Mouse (Mus musculus) heart, postnatal 25 days (tissue): ENCODE data around the gene Pwwp2a. TPM values are rescaled to one million over a fixed set of nuclear protein-coding genes. Genes with fewer than 3 reads are reported as not detected.

Experiments used
- DNase-seq: peaks from one replicate; pipeline ENCODE4 v3.0.0; 2022; ENCODE audit warnings: low spot score
- intact Hi-C: fragments of 180-260 bp; cut with DNase I; formaldehyde crosslinking; loops from one replicate; pipeline ENCODE4 v1.15.1; 2025
- total RNA-seq, 2 experiments: library from RNA; stranded (reverse); gene quantifications; 2 replicates each; pipeline ENCODE4 v1.2.3; 2021

The Pwwp2a gene
- total RNA-seq = 10 to 100 TPM; 18.9 to 20.9 TPM

DNA sequence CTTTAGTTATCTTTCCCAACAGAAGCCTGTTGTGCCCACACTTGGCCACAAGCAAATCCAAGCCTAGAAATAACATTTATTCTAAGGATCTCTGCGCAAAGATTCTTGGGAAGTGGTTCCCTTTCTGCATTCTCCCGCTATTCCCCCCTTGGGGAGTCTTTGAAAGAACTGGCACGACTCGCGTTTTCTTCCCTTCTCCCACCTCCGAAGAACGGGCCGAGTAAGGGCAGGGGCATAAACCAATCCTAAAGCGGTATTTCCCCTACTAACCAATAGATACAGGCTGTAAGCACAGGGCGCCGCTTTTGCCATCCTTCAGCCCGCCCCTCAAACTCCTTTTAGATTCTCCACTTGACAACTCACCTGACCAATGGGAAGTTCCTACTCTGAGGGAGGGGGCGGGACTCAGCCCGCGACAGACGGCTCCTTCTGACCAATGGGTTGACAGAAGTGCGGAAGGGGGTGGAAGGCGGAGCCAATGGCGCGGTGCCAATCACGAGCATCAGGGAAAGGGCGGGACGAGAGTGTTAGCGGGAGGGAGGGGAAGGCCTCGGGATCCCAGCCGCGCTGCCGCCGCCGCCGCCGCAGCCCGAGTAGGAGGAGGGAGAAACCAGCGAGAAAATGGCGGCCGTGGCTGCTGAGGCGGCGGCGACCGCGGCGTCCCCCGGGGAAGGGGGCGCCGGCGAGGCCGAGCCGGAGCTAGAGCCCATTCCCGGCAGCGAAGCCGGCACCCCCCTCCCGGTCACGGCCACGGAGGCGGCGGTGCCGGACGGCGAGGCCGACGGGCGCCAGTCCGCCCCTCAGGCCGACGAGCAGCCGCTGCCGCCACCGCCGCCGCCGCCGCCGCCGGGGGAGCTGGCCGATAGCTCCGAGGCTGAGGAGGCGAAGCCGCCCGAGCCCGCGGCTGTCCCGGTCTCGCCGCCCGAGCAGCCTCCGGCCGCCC lies at the start of gene Pwwp2a:
TSS of gene Pwwp2a (plus strand) at position 527 of the 943 bp plus-strand sequence.
- intact Hi-C loops = loop anchor here (5.0 kb wide), 2 partner anchors 49 to 69 kb away; no protein-coding TSS in a partner anchor

DNA sequence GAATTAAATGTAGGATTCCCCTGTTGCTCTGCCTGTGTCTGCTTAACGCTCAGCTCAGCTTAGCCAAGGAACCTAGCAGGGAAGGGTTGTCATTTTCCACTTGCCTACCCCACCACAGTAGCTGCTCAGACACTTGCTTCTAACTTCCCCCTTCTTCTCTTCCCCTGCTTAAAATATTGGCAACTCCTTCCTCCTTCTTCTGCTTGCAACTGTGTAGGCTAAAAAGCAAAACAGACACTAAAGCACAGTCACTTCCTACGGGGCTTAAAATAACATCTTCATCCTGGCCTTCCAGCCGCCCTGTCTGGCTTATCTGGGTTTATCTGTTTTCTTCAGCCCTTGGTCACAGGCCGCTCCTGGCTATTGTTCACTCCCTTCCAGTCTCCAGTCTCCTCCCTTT lies 49.2 kb upstream of the Pwwp2a start:
- no peak for DNase-seq
- intact Hi-C loops = loop anchor here (5.0 kb wide), 1 partner anchor 50 kb away; the partner anchor contains the start of gene Pwwp2a

More for the DNA sequence above, at the start of gene Pwwp2a:
- peak; percentile 98 for DNase-seq

DNA sequence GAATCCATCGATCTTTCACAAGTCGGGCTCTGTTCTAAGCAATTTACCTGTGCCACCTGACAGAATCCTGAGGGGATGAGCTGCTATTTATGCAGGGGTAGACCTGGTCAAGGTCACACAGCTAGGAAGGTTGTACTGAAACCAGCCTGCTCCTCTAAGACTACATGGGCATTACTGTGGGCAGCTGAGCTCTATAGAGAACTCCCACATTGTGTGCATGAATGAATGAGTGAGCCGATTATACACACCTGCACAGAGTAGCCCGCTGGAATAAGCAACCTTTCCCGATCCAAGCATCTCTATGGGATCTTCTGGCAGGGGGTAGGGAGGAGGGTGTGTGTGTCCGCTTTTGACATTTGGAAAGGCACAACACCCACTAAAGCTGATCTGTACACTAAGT lies 48.6 kb upstream of the Pwwp2a start:
- DNase-seq = no peak
- intact Hi-C loops = loop anchor here (5.0 kb wide), 1 partner anchor 49 kb away; the partner anchor contains the start of gene Pwwp2a

DNA sequence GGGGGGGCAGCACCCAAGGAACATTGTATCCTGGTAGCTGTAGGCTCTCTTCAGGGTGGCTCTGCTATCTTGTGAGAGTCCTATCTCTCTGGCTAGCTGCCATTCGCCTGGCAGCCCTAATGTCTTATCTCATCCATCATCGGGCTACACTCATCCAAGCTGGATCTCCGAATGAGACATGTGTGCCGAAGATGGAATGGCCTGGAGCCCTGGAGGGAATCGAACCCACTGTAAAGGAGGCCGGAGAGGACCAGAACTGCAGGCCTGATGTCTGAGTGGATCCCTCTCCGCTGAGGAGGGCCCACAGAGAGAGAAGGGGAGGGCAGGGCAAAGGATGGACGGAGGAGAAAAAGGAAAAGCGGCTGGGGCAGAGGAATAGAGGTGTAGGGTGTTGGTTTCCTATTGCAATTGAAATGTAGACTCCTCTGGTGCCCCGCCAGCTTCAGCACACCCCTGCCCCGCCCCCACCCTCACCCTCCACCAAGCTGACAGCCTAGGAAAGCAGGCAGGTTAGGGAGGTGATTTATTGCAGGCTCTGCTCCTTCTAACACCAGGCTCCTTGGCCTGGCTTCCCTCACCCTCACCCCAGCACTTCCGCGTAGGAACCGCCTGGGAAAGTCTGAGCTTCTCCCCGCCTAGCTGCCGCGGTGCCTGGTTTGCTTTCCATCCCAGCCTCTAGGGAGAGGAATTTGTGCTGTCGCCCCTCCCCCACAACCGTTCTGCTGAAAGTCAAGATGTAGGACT lies 48.0 kb upstream of the Pwwp2a start:
- intact Hi-C loops = loop anchor here (5.0 kb wide), 1 partner anchor 48 kb away; the partner anchor contains the start of gene Pwwp2a
- peak; percentile 46 for DNase-seq

DNA sequence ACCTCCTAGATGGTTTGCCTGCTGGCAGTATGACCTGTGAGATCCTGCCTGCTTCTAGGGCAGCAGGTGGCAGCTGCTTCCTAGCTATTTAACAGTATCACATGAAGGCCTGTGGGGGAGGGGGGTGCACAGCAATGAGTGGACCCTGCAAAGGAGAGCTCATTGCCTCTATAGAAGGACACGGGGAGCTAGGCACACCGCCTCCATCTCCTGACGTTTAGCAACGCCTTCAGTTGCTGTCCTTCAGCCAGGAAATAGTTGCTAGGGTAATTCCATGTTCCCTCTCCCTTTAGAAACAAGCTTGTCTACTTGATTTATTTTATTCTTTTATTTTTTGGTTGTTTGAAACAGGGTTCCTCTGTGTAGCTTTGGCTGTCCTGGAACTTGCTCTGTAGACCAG lies 45.0 kb upstream of the Pwwp2a start:
- intact Hi-C loops = no loop called here
- DNase-seq = no peak

DNA sequence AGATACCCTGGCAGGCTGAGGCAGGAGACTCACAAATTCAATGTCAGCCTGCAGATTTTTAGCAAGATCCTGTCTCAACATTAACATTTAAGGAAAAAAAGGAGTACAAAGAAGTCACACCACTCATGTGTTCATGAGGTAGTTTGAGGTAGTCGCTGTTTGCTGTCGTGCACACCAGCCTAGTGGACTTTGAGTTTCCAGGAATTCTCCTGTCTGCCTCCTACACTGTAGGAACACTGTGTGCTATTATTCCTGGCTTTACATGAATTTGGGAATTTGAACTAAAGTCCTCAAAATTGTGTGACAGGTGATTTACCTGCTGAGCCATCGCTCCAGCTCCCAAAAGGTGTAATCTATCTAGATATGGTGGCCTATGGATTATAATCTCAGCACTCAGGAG lies 43.3 kb upstream of the Pwwp2a start:
- DNase-seq = no peak
- intact Hi-C loops = no loop called here

DNA sequence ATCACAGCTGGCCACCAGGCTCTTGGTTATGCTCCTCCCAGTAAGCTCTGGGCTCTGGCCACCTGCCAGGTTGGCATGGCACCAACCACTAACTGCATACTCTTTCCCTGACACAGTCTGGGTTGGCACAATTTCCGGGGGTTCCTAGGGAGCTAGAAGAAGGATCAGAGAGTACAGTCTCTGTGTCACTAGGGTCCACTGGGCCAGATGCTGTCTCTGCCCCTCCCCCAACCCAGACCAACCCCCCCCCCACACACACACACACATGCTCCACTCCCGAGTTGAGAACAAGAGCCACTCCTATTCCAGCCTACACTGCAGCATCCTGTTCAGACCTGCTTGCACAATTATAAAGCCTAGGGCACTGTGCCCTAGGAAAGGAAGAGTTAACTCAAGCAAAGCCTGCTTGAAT lies 38.6 kb upstream of the Pwwp2a start:
- intact Hi-C loops = no loop called here
- peak; percentile 27 for DNase-seq

DNA sequence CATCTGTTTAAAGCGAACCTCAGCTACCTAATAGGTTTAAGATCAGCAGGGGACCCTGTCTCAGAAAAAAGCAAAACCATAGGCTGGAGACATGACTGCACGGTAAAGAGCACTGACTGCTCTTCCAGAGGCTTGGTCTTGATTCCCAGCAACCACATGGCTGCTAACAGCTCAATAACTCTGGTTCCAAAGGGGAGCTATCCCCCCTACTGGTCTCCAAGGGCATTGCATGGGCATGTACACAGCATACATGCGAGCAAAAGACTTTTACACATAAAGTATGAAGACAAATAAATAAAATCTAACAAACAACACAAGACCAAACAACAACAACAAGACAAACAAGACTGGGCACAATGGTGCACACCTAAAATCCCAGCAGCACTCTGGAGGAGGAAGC lies 36.5 kb upstream of the Pwwp2a start:
- intact Hi-C loops = no loop called here
- DNase-seq = no peak

DNA sequence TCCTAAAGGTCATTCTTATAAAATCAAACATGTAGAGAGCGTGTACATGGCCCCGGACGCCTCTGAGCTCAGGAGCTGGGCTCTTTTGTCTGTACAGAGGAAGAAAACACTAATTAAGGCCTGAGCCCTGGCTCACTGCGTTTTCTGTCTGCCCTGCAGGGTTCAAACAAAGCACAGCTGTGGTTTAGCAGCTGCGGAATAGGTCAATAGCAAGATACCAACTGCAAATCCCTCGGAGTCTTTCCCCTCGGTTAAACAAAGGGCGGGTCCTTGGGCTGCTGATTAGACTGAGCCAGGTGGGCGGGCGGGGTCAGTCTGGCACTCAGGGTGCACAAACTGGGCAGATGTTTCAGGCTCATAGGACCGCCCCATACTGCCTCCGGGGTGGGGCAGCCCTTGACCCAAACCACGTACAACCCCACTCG lies 28.7 kb upstream of the Pwwp2a start:
- DNase-seq = no peak
- intact Hi-C loops = no loop called here

DNA sequence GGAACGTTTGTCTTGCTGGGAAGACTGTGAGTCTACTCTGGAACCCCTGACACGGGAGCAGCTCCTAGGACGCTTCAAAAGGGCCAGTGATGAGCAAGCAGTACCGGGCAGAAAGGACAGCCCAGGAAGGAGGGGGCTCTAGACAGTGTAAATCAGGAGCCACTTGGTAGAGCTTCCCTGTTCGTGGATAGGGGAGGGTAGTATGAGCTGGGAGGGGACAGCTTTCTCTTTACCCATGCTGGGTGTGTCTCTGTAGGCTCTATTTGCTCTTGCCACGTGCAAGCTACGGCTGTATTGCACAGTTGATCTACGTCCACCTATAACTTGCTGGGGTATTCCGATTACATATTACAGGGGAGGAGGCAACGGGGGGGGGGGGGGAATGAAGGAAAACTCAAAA lies 25.3 kb upstream of the Pwwp2a start:
- DNase-seq = no peak
- intact Hi-C loops = no loop called here

DNA sequence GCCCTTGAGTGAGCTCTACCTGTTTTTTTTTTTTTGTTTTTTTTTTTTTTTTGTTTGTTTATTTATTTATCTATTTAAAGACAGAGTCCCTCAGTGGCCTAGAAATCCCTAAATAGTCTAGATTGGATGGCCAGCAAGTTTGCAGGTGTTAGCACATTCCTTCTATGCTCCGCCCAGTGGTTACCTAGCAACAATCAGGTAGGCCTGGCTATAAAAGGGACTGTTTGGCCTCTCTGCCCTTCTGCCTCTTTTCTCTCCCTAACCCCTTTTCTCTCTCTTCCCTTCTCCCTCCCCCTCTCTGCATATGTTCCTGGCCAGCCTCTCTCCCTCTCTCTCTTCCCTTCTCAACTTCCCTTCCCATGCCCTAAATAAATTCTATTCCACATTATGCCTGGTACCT lies 23.8 kb upstream of the Pwwp2a start:
- intact Hi-C loops = no loop called here
- no peak for DNase-seq

DNA sequence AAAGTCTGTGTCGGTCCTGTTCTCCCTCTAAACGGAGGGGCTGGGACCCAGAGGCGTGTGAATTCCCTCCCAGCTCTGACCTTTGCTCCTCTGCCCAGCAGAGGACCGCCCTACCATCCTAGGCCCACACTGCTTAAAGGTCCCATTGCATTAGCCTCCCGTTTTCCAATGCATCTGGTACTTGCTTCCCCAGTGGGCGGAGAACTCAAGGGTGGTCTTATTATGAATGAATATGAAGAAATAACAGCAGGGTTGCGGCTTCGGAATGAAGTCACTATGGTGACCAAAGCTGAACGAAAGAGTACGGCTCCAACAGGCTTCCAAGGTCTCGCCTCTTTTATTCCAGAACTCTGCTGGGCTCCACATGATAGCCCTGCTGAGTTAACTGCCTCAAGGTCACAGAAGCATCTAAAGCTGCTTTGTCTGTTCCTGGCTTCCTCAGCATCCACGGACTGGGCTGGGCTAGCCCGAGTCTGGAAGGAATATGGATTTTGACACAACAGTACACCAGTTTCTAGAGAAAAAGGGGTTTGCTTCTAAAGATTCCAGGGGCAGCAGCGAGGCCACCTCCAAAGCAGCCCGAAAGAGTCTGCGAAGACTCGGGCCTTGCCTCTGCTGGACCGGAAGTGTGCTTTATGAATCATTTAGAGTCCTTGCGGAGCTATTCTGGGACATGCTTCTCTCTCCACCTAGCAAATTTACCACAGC lies 14.6 kb upstream of the Pwwp2a start:
- intact Hi-C loops = no loop called here
- no peak for DNase-seq

DNA sequence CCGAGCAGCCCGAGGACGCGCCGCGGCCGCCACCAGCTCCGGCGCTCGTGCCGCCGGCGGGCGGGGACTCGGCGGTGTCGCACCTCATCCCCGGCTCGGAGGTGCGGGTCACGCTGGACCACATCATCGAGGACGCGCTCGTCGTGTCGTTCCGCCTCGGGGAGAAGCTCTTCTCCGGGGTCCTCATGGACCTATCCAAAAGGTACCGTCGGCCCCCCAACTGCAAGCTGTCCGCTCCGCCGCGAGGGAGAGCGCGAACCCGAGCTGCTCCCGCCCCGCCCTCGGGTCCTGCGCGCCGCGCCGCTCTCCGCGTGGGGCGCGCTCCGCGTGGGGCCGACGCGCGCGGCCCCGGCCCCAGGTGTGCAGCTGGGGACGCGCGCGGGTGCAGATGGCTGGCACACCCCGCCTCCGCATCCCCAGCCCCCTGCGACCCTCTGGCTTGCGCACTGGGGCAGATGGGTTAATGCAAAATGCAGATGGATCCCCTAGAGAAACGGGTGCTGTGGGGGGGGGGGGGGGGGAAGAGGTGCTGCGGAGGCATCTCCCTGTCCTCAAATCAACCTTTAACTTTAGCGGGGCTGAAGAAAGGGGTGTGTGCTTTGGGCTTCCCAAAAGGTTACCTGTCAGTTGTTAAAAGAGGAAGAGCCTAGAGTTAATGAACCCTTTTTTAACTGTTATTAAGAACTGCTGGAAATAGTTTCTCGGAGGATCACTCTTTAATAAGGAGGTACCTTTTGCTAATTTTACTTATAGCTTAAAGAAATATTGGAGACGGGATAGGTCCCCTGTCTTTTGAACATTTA lies 818 bp downstream of the Pwwp2a start:
- intact Hi-C loops = loop anchor here (5.0 kb wide), 2 partner anchors 50 to 70 kb away; no protein-coding TSS in a partner anchor
- peak; percentile 28 for DNase-seq

DNA sequence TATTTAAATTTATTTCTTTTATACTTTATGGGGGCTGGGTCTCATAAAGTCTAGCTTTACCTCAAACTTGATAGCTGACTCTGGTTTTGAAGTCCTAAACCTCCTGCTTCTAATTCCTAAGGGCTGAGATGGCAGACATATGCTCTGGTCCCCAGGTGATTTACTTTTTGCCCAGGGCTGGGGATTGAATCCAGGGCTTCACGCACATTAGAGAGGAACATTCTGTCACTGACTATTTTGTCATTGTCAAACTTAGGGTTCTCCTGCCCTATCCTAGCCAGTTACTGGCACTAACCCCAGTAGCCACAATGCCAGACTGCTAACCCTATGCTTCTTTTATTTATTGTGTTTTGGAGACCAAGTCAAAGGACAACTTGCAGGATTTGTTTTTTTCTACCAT lies 7.1 kb downstream of the Pwwp2a start:
- intact Hi-C loops = loop anchor here (5.0 kb wide), 1 partner anchor 53 kb away; no protein-coding TSS in a partner anchor
- no peak for DNase-seq

DNA sequence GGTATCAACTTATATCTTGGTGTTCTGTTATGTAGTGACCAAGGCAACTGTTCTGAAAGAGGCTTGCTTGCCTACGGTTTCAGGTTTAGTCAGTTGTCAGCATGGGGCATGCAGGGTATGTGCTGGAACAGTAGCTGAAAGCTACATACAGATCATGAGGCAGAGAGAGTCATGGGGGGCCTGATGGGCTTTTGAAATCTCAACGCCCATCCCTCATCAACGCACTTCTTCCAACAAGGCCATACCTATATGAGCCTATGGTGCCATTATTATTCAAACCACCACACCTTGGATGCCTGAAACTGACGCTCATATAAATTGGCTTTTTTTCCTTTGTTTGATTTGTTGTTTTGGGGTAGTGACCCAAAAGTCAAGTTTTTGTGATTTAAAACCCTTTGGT lies 14.8 kb downstream of the Pwwp2a start:
- intact Hi-C loops = no loop called here
- no peak for DNase-seq

DNA sequence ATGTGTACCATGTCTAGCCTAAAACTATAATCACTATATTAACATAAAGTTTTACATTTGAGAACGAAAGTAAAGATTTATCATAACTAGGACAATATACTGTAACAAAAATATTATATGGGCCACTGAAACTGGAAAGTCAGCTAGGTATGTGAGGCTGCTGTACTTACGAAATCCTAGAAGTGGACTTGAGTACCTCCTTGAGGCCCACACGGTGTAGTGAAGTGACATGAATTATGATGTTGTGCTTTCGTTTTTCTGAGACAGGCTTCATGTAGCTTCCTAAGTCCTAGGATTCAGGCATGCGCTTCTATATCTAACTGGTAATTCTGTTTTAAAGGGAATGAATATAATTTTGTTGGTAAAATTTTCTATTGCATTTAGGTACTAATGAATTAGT lies 16.8 kb downstream of the Pwwp2a start:
- DNase-seq = no peak
- intact Hi-C loops = no loop called here

DNA sequence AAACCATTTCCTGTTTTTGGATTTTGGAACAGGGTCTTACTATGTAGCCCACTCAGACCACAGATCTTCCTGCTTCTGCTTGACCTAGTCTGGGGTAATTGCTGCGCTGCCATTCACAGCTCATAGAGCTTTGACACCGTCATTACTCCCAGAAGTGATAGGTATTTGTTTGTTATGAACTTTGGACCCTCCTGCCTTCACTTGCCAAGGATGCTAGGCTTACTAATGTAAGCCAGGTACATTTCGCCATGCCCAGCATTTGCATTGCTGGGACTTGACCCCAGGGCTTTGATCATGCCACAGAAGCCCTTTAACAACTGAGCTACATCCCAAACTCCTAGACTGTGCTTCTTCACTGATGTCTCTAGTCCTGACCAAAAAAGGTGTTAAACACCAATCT lies 18.5 kb downstream of the Pwwp2a start:
- intact Hi-C loops = no loop called here
- DNase-seq = no peak

DNA sequence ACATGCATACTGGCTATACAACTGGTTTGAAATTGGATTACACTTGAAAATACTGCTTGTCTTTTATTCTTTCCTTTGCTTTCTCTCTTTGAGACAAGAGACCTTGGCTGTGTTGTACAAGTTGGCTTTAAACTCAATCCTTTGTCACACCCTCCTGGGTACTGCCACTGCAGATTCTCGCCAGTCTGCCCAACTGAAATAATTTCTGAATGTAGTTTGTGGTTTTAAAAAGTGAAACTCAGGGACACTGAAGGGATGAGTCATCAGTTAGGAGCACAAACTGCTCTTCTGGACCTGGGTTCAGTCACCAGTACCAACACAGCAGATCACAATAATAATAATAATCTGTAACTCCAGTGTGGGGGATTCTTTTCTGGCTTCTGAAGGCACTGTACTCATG lies 21.8 kb downstream of the Pwwp2a start:
- no peak for DNase-seq
- intact Hi-C loops = no loop called here

DNA sequence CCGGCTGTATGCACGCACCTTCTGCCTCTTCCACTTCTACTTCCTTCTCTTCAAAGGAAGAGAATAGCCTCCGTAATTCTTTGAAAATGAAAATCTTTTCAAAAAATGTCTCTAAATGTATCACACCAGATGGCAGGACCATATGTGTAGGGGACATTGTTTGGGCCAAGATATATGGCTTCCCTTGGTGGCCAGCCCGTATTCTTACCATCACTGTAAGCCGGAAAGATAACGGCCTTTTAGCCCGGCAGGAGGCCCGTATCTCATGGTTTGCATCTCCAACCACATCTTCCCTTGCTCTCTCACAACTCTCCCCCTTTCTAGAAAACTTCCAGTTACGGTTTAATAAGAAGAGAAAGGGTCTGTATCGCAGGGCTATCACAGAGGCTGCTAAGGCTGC lies 24.0 kb downstream of the Pwwp2a start:
- intact Hi-C loops = no loop called here

More for the DNA sequence above, 24.0 kb downstream of the Pwwp2a start:
- DNase-seq = no peak
